13 mouse cellular contexts compared by ENCODE assay signal in the genomic region with DNA sequence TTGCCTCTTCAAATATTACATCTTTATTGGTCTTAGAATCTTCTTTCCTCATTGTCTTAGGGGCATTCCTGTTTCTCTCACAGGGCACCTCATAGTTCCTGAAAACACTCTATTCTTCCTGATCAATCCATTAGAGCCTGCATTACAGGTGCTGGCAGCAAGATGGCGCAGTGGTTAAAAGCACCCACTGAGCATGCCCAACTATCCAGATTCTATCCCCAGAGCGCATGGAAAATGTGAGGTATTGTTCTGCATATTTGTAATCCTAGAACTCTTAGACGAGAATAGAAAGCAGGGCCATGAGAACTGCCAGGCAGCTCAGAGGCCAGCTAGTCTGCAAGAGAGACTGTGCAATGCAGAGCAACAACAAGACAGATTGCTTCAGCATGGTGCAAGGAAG.
DNase-seq lines count a peak whose midpoint lies in the region; ATAC-seq lines count a peak whose summit lies in the region.
"Had no signal": no experiment of that assay in that cellular context is flagged by ENCODE, and none has a peak within 500 bp of the region (broad histone marks: within the 10 kb centered on the region; RNA-seq: fewer than 3 reads in every experiment).

No protein-coding gene starts in this region.

- H3K4me1 ChIP-seq in midbrain, embryonic 12.5 days: no peaks in the 10 kb centered on the region
- H3K4me1 ChIP-seq in midbrain, embryonic 16.5 days (ENCODE audit: control insufficient read depth, insufficient read depth, low read length): peaks cover 3% of the 10 kb centered on the region; the same call in 1 of the 2 replicates
- H3K4me1 ChIP-seq in forebrain, embryonic 11.5 days (replicated peaks; ENCODE audit: control insufficient read depth, insufficient read depth, low read length): no peaks in the 10 kb centered on the region
- H3K4me1 ChIP-seq: lung, embryonic 15.5 days; stomach, embryonic 15.5 days had no signal

- H3K27me3 ChIP-seq in midbrain, embryonic 12.5 days: no peaks in the 10 kb centered on the region
- H3K27me3 ChIP-seq in midbrain, embryonic 16.5 days (ENCODE audit: control insufficient read depth, insufficient read depth, low read depth, low read length): no peaks in the 10 kb centered on the region
- no peaks in the 10 kb centered on the region for H3K27me3 ChIP-seq in forebrain, embryonic 11.5 days (ENCODE audit: control insufficient read depth, insufficient read depth, low read length)
- H3K27me3 ChIP-seq: lung, embryonic 15.5 days; stomach, embryonic 15.5 days had no signal

- ATAC-seq in midbrain, embryonic 12.5 days (ENCODE audit: low FRiP score, low read depth): 0 out of 2 replicates have a peak, but pooled peaks have one; percentile 5
- no peak for ATAC-seq in midbrain, embryonic 16.5 days
- ATAC-seq in megakaryocyte-erythroid progenitor cell, adult 5-6 weeks (replicated peaks; ENCODE audit: low FRiP score, low TSS enrichment, poor library complexity, severe bottlenecking): 0 out of 2 replicates have a peak, but pooled peaks have one; percentile 50
- no peak for ATAC-seq in forebrain, embryonic 11.5 days (replicated peaks; ENCODE audit: low FRiP score)
- ATAC-seq: hindbrain, embryonic 16.5 days had no signal

- H3K4me3 ChIP-seq in midbrain, embryonic 12.5 days: no peak overlapping the region
- no peak overlapping the region for H3K4me3 ChIP-seq in midbrain, embryonic 16.5 days (ENCODE audit: low read depth, low read length)
- H3K4me3 ChIP-seq in forebrain, embryonic 11.5 days (ENCODE audit: low read depth, low read length): no peak overlapping the region
- H3K4me3 ChIP-seq: lung, embryonic 15.5 days; stomach, embryonic 15.5 days had no signal

- DNase-seq in embryo, embryonic 10.5 days (ENCODE audit: low spot score): peak; percentile 24
- no peak for DNase-seq in embryo, embryonic 10 days (ENCODE audit: low spot score)
- DNase-seq in kidney, postnatal 10 days: peak; percentile 9
- no peak for DNase-seq in kidney, adult 11 months
- DNase-seq in forebrain, embryonic 11.5 days (ENCODE audit: low spot score): no peak
- DNase-seq: cerebellum, adult 2 months; gastrocnemius, postnatal 36 days had no signal

- no peak overlapping the region for H3K27ac ChIP-seq in midbrain, embryonic 12.5 days (replicated peaks)
- no peak overlapping the region for H3K27ac ChIP-seq in midbrain, embryonic 16.5 days (ENCODE audit: low read length)
- no peak overlapping the region for H3K27ac ChIP-seq in forebrain, embryonic 11.5 days (ENCODE audit: low read depth, low read length)
- H3K27ac ChIP-seq: lung, embryonic 15.5 days; stomach, embryonic 15.5 days had no signal

- WGBS in midbrain, embryonic 12.5 days: 61% methylated on average over 3 of the region's 3 CpGs
- WGBS in midbrain, embryonic 16.5 days: 63% methylated on average over 3 of the region's 3 CpGs
- 66% methylated on average over 3 of the region's 3 CpGs for WGBS in forebrain, embryonic 11.5 days

- H3K36me3 ChIP-seq in midbrain, embryonic 12.5 days: no peaks in the 10 kb centered on the region
- no peaks in the 10 kb centered on the region for H3K36me3 ChIP-seq in midbrain, embryonic 16.5 days (ENCODE audit: control insufficient read depth, insufficient read depth, low read length)
- H3K36me3 ChIP-seq in forebrain, embryonic 11.5 days (ENCODE audit: control insufficient read depth, insufficient read depth, low read length): no peaks in the 10 kb centered on the region
- H3K36me3 ChIP-seq: lung, embryonic 15.5 days; stomach, embryonic 15.5 days had no signal

- no peak overlapping the region for H3K9ac ChIP-seq in midbrain, embryonic 12.5 days (replicated peaks)
- no peak overlapping the region for H3K9ac ChIP-seq in midbrain, embryonic 16.5 days (ENCODE audit: low read depth, low read length)
- H3K9ac ChIP-seq in forebrain, embryonic 11.5 days (ENCODE audit: low read length): no peak overlapping the region
- H3K9ac ChIP-seq: lung, embryonic 15.5 days; stomach, embryonic 15.5 days had no signal

- H3K9me3 ChIP-seq in midbrain, embryonic 12.5 days: no peaks in the 10 kb centered on the region
- no peaks in the 10 kb centered on the region for H3K9me3 ChIP-seq in midbrain, embryonic 16.5 days (replicated peaks; ENCODE audit: control insufficient read depth, low read length, poor library complexity, severe bottlenecking)
- no peaks in the 10 kb centered on the region for H3K9me3 ChIP-seq in forebrain, embryonic 11.5 days (ENCODE audit: control insufficient read depth, low read length)
- H3K9me3 ChIP-seq: lung, embryonic 15.5 days; stomach, embryonic 15.5 days had no signal

- H3K4me2 ChIP-seq in midbrain, embryonic 12.5 days (replicated peaks): no peak overlapping the region
- H3K4me2 ChIP-seq in midbrain, embryonic 16.5 days (ENCODE audit: low read length): no peak overlapping the region
- no peak overlapping the region for H3K4me2 ChIP-seq in forebrain, embryonic 11.5 days (ENCODE audit: low read depth, low read length, severe bottlenecking)
- H3K4me2 ChIP-seq: lung, embryonic 15.5 days; stomach, embryonic 15.5 days had no signal

Comparison
In these comparisons a context has a peak if more than half of its experiments do, and no peak if none do; other contexts are left out.
1. DNase-seq: peak in embryo, embryonic 10.5 days (single experiment) and kidney, postnatal 10 days (single experiment); none in embryo, embryonic 10 days (single experiment), kidney, adult 11 months (single experiment) and forebrain, embryonic 11.5 days (single experiment).
2. ATAC-seq: peak in midbrain, embryonic 12.5 days (single experiment) and megakaryocyte-erythroid progenitor cell, adult 5-6 weeks (single experiment); none in midbrain, embryonic 16.5 days (single experiment) and forebrain, embryonic 11.5 days (single experiment).